Mouse (Mus musculus) stomach, embryonic 15.5 days (tissue): ENCODE data around the gene Il10. TPM values are rescaled to one million over a fixed set of nuclear protein-coding genes. Genes with fewer than 3 reads are reported as not detected.

ENCODE experiments used
- ATAC-seq: fragments of 200-750 bp; cut with Nextera tagmentation; 2 replicates; pipeline ENCODE4 v1.8.0; 2017; ENCODE audit warnings: low read depth, moderate number of reproducible peaks, moderate TSS enrichment; ENCODE audit not compliant: insufficient read depth, low FRiP score
- H3K27ac ChIP-seq: fragments of 300-500 bp; sonication (generic); 2 replicates; pipeline ENCODE4 v1.5.1; 2015; ENCODE audit warnings: mild to moderate bottlenecking, inconsistent platforms
- H3K27me3 ChIP-seq: fragments of 300-500 bp; sonication (generic); replicated peaks from 2 replicates; pipeline ENCODE4 v1.6.1; 2015; ENCODE audit warnings: inconsistent platforms
- H3K36me3 ChIP-seq: fragments of 300-500 bp; sonication (generic); 2 replicates; pipeline ENCODE4 v1.6.1; 2015; ENCODE audit warnings: inconsistent platforms
- H3K4me1 ChIP-seq: fragments of 300-500 bp; sonication (generic); 2 replicates; pipeline ENCODE4 v1.6.1; 2015; ENCODE audit warnings: inconsistent platforms
- H3K4me2 ChIP-seq: fragments of 300-500 bp; sonication (generic); 2 replicates; pipeline ENCODE4 v1.6.1; 2015; ENCODE audit warnings: mild to moderate bottlenecking, inconsistent platforms
- H3K4me3 ChIP-seq: fragments of 300-500 bp; sonication (generic); replicated peaks from 2 replicates; pipeline ENCODE4 v1.5.1; 2015; ENCODE audit warnings: inconsistent platforms
- H3K9ac ChIP-seq: fragments of 300-500 bp; sonication (generic); 2 replicates; pipeline ENCODE4 v1.6.1; 2015; ENCODE audit warnings: inconsistent platforms
- H3K9me3 ChIP-seq: fragments of 300-500 bp; sonication (generic); 2 replicates; pipeline ENCODE4 v1.6.1; 2016; ENCODE audit warnings: inconsistent platforms
- WGBS: fragments of 180-500 bp; shearing (Covaris S2); methylation state at CpG from one replicate; pipeline ENCODE4 v1.1.7; 2015; 5-methylcytosine and 5-hydroxymethylcytosine counted together
- polyA plus RNA-seq: library from polyadenylated mRNA; unstranded; fragments of >200 nt; fragmentation: Nextera tagmentation; extraction: Ambion mirVana; gene quantifications from 2 replicates; pipeline ENCODE4 v1.2.1, GENCODE M21; 2015

The Il10 gene
- polyA plus RNA-seq, 1 experiment from 2014 or later: not detected

DNA sequence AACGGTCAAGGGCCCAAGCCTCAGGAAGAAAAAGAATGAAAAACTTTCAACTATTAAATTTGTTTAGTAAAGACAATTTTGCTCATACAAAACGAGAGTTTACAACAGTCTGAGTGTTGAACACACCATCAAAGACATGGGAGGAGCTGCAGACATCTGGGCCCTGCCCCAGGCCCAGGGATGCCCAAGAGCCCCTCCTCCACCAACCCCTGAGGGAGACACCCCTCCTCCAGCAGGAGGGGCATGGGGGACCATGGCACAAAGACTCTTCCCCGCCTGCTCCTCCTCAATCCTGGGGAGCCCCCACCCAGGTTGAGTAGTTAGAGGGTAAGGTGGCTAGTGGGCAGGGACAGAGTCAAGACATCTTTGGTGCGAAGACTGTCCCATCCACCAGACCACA is 34.0 kb downstream of the Il10 start:
- no peaks in the 10 kb centered on the region for H3K9me3 ChIP-seq
- H3K4me3 ChIP-seq: no peak overlapping the region
- 0 out of 2 replicates have a peak, but pooled peaks have one; percentile 21 for ATAC-seq
- H3K4me1 ChIP-seq: peaks cover 9% of the 10 kb centered on the region
- H3K4me2 ChIP-seq: no peak overlapping the region
- H3K27ac ChIP-seq: no peak overlapping the region
- H3K36me3 ChIP-seq: peaks cover 42% of the 10 kb centered on the region
- H3K9ac ChIP-seq: no peak overlapping the region
- H3K27me3 ChIP-seq: no peaks in the 10 kb centered on the region
- 63% methylated on average over 4 of the region's 4 CpGs for WGBS

DNA sequence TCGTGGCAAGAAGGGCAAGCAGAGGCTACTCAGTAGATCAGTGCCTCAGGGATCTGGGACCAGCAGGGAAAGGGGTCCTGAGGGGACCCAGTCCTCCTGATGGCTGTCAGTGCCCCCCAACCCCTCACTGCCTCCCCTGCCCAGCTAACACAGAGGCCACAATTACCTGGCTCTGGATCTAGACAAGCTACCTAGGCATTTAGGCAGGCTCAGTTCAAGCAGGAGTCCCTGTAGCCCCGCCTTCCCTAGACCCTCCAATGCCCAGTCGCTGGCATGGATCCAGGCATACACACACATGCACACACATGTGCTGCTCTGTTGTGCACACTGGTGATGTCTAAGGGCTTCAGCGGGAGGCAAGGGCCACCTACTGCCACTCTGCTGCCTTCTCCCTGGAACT is 34.6 kb downstream of the Il10 start:
- no peaks in the 10 kb centered on the region for H3K27me3 ChIP-seq
- H3K27ac ChIP-seq: no peak overlapping the region
- H3K9me3 ChIP-seq: no peaks in the 10 kb centered on the region
- 81% methylated on average over 4 of the region's 4 CpGs for WGBS
- H3K9ac ChIP-seq: no peak overlapping the region
- peaks cover 42% of the 10 kb centered on the region for H3K36me3 ChIP-seq
- ATAC-seq: no peak
- peaks cover 11% of the 10 kb centered on the region for H3K4me1 ChIP-seq
- H3K4me2 ChIP-seq: no peak overlapping the region
- no peak overlapping the region for H3K4me3 ChIP-seq

GRCm38 (mm10) chr1:131058431-131058830 is 38.8 kb downstream of the Il10 start:
- Histone ChIP-seq H3K9me3 (no peaks in the 10 kb centered on the region), H3K4me1 (peaks cover 26% of the 10 kb centered on the region), H3K9ac (no peak overlapping the region), H3K4me3 (no peak overlapping the region), H3K27me3 (no peaks in the 10 kb centered on the region), H3K36me3 (peaks cover 42% of the 10 kb centered on the region), H3K27ac (no peak overlapping the region), H3K4me2 (no peak overlapping the region)
- WGBS: 56% methylated on average over 7 of the region's 7 CpGs
- no peak for ATAC-seq

GRCm38 (mm10) chr1:131059411-131059810 is 39.8 kb downstream of the Il10 start:
- 47% methylated on average over 1 of the region's 1 CpGs for WGBS
- Histone ChIP-seq H3K27me3 (no peaks in the 10 kb centered on the region), H3K4me2 (no peak overlapping the region), H3K36me3 (peaks cover 34% of the 10 kb centered on the region), H3K9ac (no peak overlapping the region), H3K27ac (no peak overlapping the region), H3K4me3 (no peak overlapping the region), H3K4me1 (peaks cover 26% of the 10 kb centered on the region), H3K9me3 (no peaks in the 10 kb centered on the region)
- ATAC-seq: no peak

DNA sequence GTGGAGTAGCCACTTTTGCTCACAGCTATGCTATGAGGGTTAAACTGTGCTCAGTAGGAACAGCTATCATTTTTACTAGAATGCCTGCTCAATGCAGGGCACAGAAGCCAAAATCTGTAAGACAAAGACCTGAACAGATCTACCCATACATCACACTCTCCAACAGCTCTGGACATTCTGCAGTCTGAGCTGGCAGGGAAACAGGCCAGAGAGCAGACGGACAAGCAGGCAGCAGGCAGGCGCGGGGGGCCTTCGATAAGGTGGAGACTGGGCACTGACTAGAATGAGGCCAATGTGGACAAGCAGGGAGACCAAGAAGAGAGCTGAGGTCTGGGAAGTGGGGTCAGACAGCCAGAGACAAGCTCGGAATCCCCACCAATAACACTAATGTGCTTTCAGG is 40.2 kb downstream of the Il10 start:
- H3K36me3 ChIP-seq: peaks cover 30% of the 10 kb centered on the region
- H3K4me1 ChIP-seq: peaks cover 26% of the 10 kb centered on the region
- 77% methylated on average over 5 of the region's 5 CpGs for WGBS
- H3K9ac ChIP-seq: no peak overlapping the region
- no peaks in the 10 kb centered on the region for H3K27me3 ChIP-seq
- H3K4me3 ChIP-seq: no peak overlapping the region
- H3K9me3 ChIP-seq: no peaks in the 10 kb centered on the region
- no peak for ATAC-seq
- no peak overlapping the region for H3K27ac ChIP-seq
- H3K4me2 ChIP-seq: no peak overlapping the region

DNA sequence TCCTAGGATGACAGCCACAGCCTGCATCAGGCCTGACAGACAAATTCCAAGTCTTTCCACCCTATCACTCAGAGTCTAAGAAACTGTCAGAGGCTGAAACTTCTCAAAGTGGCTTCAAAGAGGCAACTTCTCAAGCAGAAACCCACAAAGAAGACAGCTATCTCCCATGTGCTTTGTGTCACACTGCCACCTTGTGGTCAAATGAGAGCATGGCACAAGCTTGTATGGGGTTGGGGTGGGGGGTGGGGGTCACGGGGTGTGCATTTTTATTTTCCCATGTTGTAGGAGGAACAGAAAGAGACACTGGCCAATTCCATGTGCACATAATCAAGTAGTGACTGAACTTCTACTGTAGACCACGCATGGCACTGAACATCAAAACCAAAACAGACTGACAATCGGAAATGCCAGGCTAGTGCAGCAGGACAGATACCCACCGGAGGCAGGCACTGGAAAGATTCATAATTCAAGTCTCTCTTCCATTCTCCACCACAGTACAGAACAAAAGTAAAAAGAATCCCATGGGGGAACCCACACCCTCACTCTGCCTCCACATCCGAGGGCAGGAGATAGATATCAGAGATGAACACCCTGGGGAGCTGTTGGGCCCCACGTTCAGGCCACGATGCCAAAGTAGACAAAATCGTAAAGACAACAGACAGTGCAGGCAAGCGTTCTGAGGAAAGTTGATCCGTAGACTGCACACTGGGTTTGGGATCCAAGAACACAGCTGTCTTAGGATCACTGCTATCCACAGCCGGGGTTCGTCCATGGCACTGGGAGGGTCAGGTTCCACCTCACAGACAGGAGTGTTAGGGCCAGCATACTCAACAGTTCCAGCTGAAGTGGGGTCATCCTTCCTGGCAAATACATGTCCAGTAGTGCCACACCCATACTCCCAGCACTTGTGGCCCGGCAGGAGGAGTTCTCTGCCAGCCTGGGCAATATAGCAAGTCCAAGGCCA is 40.9 kb downstream of the Il10 start:
- peak overlapping the region; percentile 4; the same call in 1 of the 2 replicates for H3K27ac ChIP-seq
- no peak for ATAC-seq
- H3K9ac ChIP-seq: no peak overlapping the region
- no peaks in the 10 kb centered on the region for H3K9me3 ChIP-seq
- H3K4me1 ChIP-seq: peaks cover 26% of the 10 kb centered on the region
- 51% methylated on average over 13 of the region's 13 CpGs for WGBS
- no peak overlapping the region for H3K4me2 ChIP-seq
- H3K4me3 ChIP-seq: no peak overlapping the region
- H3K27me3 ChIP-seq: no peaks in the 10 kb centered on the region
- H3K36me3 ChIP-seq: peaks cover 22% of the 10 kb centered on the region; the same call in 1 of the 2 replicates

GRCm38 (mm10) chr1:131061740-131062254 is 42.2 kb downstream of the Il10 start:
- no peak overlapping the region for H3K4me2 ChIP-seq
- peaks cover 11% of the 10 kb centered on the region; the same call in 1 of the 2 replicates for H3K36me3 ChIP-seq
- H3K27ac ChIP-seq: no peak overlapping the region
- no peak for ATAC-seq
- H3K27me3 ChIP-seq: no peaks in the 10 kb centered on the region
- H3K4me3 ChIP-seq: no peak overlapping the region
- no peak overlapping the region for H3K9ac ChIP-seq
- H3K4me1 ChIP-seq: peaks cover 26% of the 10 kb centered on the region
- WGBS: 76% methylated on average over 7 of the region's 7 CpGs
- no peaks in the 10 kb centered on the region for H3K9me3 ChIP-seq

- Histone ChIP-seq H3K9ac (no peak overlapping the region), H3K9me3 (no peaks in the 10 kb centered on the region), H3K4me2 (no peak overlapping the region), H3K27ac (no peak overlapping the region), H3K4me3 (no peak overlapping the region), H3K27me3 (no peaks in the 10 kb centered on the region), H3K4me1 (peaks cover 26% of the 10 kb centered on the region), H3K36me3 (0 out of 2 replicates have a peak, but pooled peaks cover 1% of the 10 kb centered on the region)
- ATAC-seq: no peak
- 62% methylated on average over 6 of the region's 6 CpGs for WGBS
Observed at GRCm38 (mm10) chr1:131062821-131063220, 43.2 kb downstream of the Il10 start.

DNA sequence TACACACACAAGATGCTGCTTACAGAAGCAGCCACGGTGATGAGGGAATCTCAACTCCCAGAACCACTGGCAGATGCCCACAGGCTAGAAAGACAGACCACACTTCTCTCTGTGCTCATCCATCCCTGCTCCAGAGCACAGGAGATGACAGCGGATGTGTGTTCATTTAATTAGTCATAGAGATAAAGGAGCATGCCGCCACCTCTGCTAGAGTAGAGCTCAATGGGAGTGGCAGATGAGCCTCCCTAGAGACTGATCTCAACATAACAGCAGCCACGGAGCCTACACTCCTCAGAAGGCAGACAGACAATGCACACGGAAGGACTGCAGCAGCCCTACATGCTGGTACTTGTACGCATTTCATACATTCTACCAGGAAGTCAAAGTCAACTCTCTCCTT is 44.6 kb downstream of the Il10 start:
- Histone ChIP-seq H3K9me3 (no peaks in the 10 kb centered on the region), H3K4me2 (no peak overlapping the region), H3K4me3 (no peak overlapping the region), H3K4me1 (peaks cover 24% of the 10 kb centered on the region), H3K27me3 (no peaks in the 10 kb centered on the region), H3K27ac (no peak overlapping the region), H3K36me3 (no peaks in the 10 kb centered on the region), H3K9ac (no peak overlapping the region)
- WGBS: 54% methylated on average over 6 of the region's 6 CpGs
- ATAC-seq: 0 out of 2 replicates have a peak, but pooled peaks have one; percentile 37

GRCm38 (mm10) chr1:131068011-131068727 is 48.5 kb downstream of the Il10 start:
- no peaks in the 10 kb centered on the region for H3K36me3 ChIP-seq
- H3K4me3 ChIP-seq: no peak overlapping the region
- H3K4me1 ChIP-seq: no peaks in the 10 kb centered on the region; the same call in 1 of the 2 replicates
- H3K27ac ChIP-seq: no peak overlapping the region
- WGBS: 79% methylated on average over 10 of the region's 10 CpGs
- H3K9me3 ChIP-seq: no peaks in the 10 kb centered on the region
- no peak overlapping the region for H3K9ac ChIP-seq
- H3K4me2 ChIP-seq: no peak overlapping the region
- no peaks in the 10 kb centered on the region for H3K27me3 ChIP-seq
- ATAC-seq: peak; percentile 82; the same call in 1 of the 2 replicates

DNA sequence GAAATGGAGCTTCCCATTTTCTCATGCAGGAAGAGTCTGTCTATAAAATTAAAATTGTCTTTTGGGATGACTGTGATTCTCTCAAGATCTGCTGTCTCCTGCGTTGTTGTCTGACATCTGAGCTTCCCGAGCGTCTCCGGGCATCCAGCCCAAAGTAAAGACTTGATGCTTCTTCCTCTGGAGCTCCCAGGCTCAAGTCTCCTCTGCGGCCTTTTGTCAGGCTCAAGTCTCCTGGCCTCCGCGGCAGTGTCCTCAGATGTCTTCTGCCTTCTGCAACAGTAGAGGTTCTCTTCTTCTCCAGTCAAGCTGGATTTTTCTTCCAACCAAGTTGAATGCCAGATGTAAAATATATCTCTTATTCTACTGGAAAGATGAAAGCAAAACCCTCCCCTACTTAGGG is 49.4 kb downstream of the Il10 start:
- no peak for ATAC-seq
- 78% methylated on average over 7 of the region's 7 CpGs for WGBS
- Histone ChIP-seq H3K4me2 (no peak overlapping the region), H3K9ac (no peak overlapping the region), H3K36me3 (no peaks in the 10 kb centered on the region), H3K27ac (no peak overlapping the region), H3K4me3 (no peak overlapping the region), H3K4me1 (peaks cover 7% of the 10 kb centered on the region), H3K27me3 (no peaks in the 10 kb centered on the region), H3K9me3 (no peaks in the 10 kb centered on the region)
